Mouse (Mus musculus) kidney, adult 2 months (tissue): ENCODE measurements around the gene Napepld.

Source experiments
- CTCF ChIP-seq: fragments of 200-500 bp; conservative IDR thresholded peaks from 2 replicates; pipeline ENCODE4 v1.5.1; 2011; ENCODE audit warnings: low read depth, mild to moderate bottlenecking, control low read depth, low read length, moderate library complexity, mixed read lengths; ENCODE audit not compliant: insufficient read depth, insufficient read length
- POLR2A ChIP-seq: fragments of 200-500 bp; IDR thresholded peaks from one replicate; pipeline ENCODE4 v1.6.1; 2011; ENCODE audit warnings: low read depth, low read length, control low read depth

DNA sequence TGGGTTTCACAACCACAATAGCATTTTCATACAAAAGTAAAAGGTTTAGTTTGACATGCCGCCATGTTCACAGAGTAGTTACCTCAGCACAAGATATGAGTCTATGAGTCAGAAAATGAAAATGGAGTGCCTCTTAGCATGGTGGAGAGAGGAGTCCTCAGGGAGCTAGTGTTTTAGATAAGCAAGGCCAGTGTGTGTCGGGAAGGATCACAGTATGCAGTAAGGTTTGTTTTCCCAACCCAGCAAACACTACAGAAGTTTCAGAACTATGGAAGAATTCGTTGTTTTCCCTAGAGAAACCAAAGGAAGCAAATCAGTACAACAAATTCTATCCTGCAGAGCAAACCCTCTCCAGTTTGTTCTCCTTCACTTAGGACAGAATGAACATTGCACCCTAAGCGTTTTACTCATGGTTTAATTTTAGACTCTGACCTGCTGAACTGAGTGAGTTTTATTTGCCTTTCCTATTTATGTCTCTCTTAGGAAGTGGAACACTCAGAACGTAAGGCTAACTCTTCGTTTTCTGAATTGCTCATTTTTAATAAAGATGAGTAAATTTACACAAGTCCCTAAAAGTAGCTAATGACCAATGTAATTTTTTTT is 1.8 kb upstream of the Napepld start:
- no peak for TF ChIP-seq POLR2A
- TF ChIP-seq CTCF: no peak
